Mouse (Mus musculus) spleen, postnatal 14 days (tissue): ENCODE data around the gene Zfand5.

Experiments
- DNase-seq, 2 experiments: peaks; one replicate each; pipeline ENCODE4 v3.0.0; 2021 to 2022; ENCODE audit warnings: low spot score in 2 of 2

The Zfand5 gene

DNA sequence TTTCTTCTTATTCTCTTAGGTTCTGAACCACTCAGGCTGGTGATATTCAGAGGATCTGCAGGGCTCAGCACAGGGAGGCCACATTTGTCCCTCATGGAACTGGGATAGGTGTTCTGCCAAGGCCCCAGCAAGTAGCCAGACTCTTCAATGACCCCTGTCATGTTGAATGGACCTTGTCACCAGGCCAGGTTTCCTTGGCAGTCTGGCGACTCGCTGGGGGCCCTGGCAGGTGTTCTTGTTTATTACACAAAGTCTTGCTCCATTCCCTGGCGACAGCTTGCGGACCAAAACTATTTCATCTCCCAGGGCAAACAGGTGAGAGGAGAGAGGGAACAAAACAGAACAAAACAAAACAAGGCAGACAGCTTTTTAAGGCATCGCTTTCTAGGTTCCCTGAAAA, 57.7 kb downstream of the Zfand5 start:
- DNase-seq, result no peak

DNA sequence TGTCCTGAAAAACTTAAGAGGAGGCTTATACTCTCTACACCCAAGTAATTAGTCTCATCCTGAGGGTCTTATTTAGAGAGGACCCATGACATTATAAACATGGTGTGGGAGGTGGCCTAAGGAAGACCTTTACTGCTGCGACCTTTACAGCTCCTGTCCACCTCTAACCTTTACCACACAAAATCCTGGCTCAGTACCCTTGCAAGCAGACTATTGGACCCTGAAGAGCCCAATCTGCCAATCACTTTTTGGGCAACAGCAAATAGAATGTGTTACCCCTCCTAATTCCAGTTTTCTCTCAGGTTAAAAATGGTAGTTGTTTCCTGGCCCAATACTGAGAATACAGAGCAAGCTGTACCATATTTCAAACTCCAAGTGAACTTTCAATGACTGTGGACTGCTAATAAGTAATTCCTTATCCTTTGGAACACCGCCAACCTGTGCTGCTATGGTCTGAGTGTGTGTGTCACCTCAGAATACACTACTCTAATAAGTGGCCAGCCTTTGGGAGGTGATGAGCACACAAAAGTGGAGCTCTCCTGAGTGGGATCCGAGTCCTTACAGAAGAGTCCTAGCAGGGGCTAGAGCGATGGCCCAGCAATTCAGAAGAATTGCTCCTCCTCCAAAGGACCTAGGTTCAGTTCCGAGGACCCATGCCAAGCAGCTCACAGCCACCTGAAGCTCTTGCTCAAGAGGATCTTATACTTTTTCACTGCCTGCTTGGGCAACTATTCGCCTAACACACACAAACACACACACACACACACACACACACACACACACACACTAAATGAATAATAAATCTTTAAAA, 58.4 kb downstream of the Zfand5 start:
- no peak for DNase-seq

DNA sequence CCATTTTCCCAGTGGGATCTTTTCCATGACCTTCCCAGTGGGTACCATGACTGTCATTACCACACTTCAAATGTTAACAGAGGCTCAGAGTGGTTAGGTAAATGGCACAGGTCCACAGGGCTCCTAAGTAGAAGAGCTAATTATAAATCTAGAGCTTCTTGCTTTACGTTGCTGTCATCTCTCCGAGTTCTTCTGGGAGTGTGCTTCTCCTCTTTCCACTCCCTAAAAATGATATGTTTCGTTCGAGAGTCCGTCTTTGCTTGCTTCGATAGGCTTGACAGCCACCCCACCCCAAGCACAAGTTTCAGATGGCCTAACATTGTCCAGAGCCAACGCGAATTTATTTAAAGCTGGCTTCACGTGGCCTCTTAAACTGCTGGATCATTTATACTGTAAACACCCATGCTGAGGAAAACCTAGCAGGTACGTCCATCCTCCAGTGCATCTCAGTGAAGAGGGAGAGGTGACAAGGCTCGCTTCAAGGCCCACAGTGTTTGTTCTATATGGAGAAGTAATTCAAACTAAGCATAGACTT, 59.6 kb downstream of the Zfand5 start:
- no peak for DNase-seq
